Mouse (Mus musculus): ENCODE results near the gene Tdrd1.

- no peak for TF ChIP-seq POLR2A (IDR thresholded peaks at IDR 0.05; ENCODE audit: low read depth, low read length)
- TF ChIP-seq CTCF (IDR thresholded peaks at IDR 0.05; ENCODE audit: borderline replicate concordance, insufficient read depth, low read length), result no peak
These were observed at the start of gene Tdrd1 for GRCm38 (mm10) chr19:56826047-56826631.
